ENCODE assay signal across 8 mouse cellular contexts in genomic region chr8:114881891-114882401, GRCm38 (mm10).
DNase-seq lines count a peak whose midpoint lies in the region; ATAC-seq and TF ChIP-seq lines count a peak whose summit lies in the region.

No protein-coding gene starts in this region.

- peak; percentile 49 for TF ChIP-seq EP300 in lung, postnatal 0 days (IDR thresholded peaks at IDR 0.05)

- H3K27me3 ChIP-seq in forebrain, embryonic 14.5 days (replicated peaks; ENCODE audit: control insufficient read depth, insufficient read depth, low read length), result no peaks in the 10 kb centered on the region
- no peaks in the 10 kb centered on the region for H3K27me3 ChIP-seq in forebrain, embryonic 11.5 days (ENCODE audit: control insufficient read depth, insufficient read depth, low read length)
- H3K27me3 ChIP-seq in lung, postnatal 0 days (replicated peaks; ENCODE audit: insufficient read depth, low read length), result no peaks in the 10 kb centered on the region

- H3K4me2 ChIP-seq in forebrain, embryonic 14.5 days (ENCODE audit: low read length), result no peak overlapping the region
- no peak overlapping the region for H3K4me2 ChIP-seq in forebrain, embryonic 11.5 days (ENCODE audit: low read depth, low read length, severe bottlenecking)
- no peak overlapping the region for H3K4me2 ChIP-seq in lung, postnatal 0 days (replicated peaks; ENCODE audit: low read depth, low read length)

- H3K9me3 ChIP-seq in forebrain, embryonic 14.5 days (replicated peaks; ENCODE audit: control insufficient read depth, low read length), result no peaks in the 10 kb centered on the region
- H3K9me3 ChIP-seq in forebrain, embryonic 11.5 days (ENCODE audit: control insufficient read depth, low read length), result no peaks in the 10 kb centered on the region
- no peaks in the 10 kb centered on the region for H3K9me3 ChIP-seq in lung, postnatal 0 days (ENCODE audit: low read length)

- 57% methylated on average over 5 of the region's 5 CpGs for WGBS in forebrain, embryonic 14.5 days
- 71% methylated on average over 5 of the region's 5 CpGs for WGBS in forebrain, embryonic 11.5 days
- WGBS in lung, postnatal 0 days, result 29% methylated on average over 5 of the region's 5 CpGs

- DNase-seq in forebrain, embryonic 14.5 days (ENCODE audit: low spot score), result peak; percentile 24
- no peak for DNase-seq in forebrain, embryonic 11.5 days (ENCODE audit: low spot score)
- DNase-seq in kidney, adult 18-20 months, result peak; percentile 15
- DNase-seq in lung, postnatal 0 days (ENCODE audit: low spot score), result peak; percentile 83
- DNase-seq in thymus, postnatal 0 days (ENCODE audit: low spot score), result peak; percentile 82
- no peak for DNase-seq in urinary bladder, postnatal 25 days (ENCODE audit: low spot score)
- no peak for DNase-seq in right cerebral cortex, postnatal 14 days

- peaks cover 10% of the 10 kb centered on the region for H3K4me1 ChIP-seq in forebrain, embryonic 14.5 days (ENCODE audit: control insufficient read depth, insufficient read depth, low read length)
- H3K4me1 ChIP-seq in forebrain, embryonic 11.5 days (replicated peaks; ENCODE audit: control insufficient read depth, insufficient read depth, low read length), result peaks cover 4% of the 10 kb centered on the region; the same call in 1 of the 2 replicates
- H3K4me1 ChIP-seq in lung, postnatal 0 days (ENCODE audit: insufficient read depth, low read depth, low read length), result no peaks in the 10 kb centered on the region

- H3K36me3 ChIP-seq in forebrain, embryonic 14.5 days (ENCODE audit: control insufficient read depth, insufficient read depth, low read length), result no peaks in the 10 kb centered on the region
- H3K36me3 ChIP-seq in forebrain, embryonic 11.5 days (ENCODE audit: control insufficient read depth, insufficient read depth, low read length), result no peaks in the 10 kb centered on the region
- no peaks in the 10 kb centered on the region for H3K36me3 ChIP-seq in lung, postnatal 0 days (ENCODE audit: insufficient read depth, low read length)

- no peak overlapping the region for H3K4me3 ChIP-seq in forebrain, embryonic 14.5 days (ENCODE audit: low read depth, low read length)
- H3K4me3 ChIP-seq in forebrain, embryonic 11.5 days (ENCODE audit: low read depth, low read length), result no peak overlapping the region
- H3K4me3 ChIP-seq in lung, postnatal 0 days (ENCODE audit: low read depth, low read length), result no peak overlapping the region

- H3K27ac ChIP-seq in forebrain, embryonic 14.5 days (ENCODE audit: low read depth, low read length), result no peak overlapping the region
- H3K27ac ChIP-seq in forebrain, embryonic 11.5 days (ENCODE audit: low read depth, low read length), result no peak overlapping the region
- peak overlapping the region; percentile 54; the same call in 1 of the 2 replicates for H3K27ac ChIP-seq in lung, postnatal 0 days (ENCODE audit: low read length)

- no peak overlapping the region for H3K9ac ChIP-seq in forebrain, embryonic 14.5 days (ENCODE audit: low read length)
- no peak overlapping the region for H3K9ac ChIP-seq in forebrain, embryonic 11.5 days (ENCODE audit: low read length)
- no peak overlapping the region for H3K9ac ChIP-seq in lung, postnatal 0 days (replicated peaks; ENCODE audit: low read depth)

- peak; percentile 45; the same call in 1 of the 2 replicates for TF ChIP-seq CTCF in lung, postnatal 0 days (IDR thresholded peaks at IDR 0.05)

- ATAC-seq in forebrain, embryonic 14.5 days, result peak; percentile 35; the same call in 1 of the 2 replicates
- no peak for ATAC-seq in forebrain, embryonic 11.5 days (replicated peaks; ENCODE audit: low FRiP score)
- ATAC-seq in activated CD4-positive, CD25-positive, alpha-beta regulatory T cell, adult 4 months, result peak; percentile 51
- ATAC-seq in lung, postnatal 0 days, result peak; percentile 85

Comparison
In these comparisons a context has a peak if more than half of its experiments do, and no peak if none do; other contexts are left out.
1. DNase-seq: peak in forebrain, embryonic 14.5 days (single experiment), kidney, adult 18-20 months (single experiment), lung, postnatal 0 days (single experiment) and thymus, postnatal 0 days (single experiment); none in forebrain, embryonic 11.5 days (single experiment), urinary bladder, postnatal 25 days (single experiment) and right cerebral cortex, postnatal 14 days (single experiment).